Mouse (Mus musculus): Measurements from ENCODE around the gene Rho. TPM values are rescaled to one million over a fixed set of nuclear protein-coding genes. Genes with fewer than 3 reads are reported as not detected.
A peak's percentile ranks its signal among the peaks of the same experiment; 100 is the strongest.

Rho gene
- polyA plus RNA-seq, 1 experiment from 2014 or later: 0.17 TPM

DNA sequence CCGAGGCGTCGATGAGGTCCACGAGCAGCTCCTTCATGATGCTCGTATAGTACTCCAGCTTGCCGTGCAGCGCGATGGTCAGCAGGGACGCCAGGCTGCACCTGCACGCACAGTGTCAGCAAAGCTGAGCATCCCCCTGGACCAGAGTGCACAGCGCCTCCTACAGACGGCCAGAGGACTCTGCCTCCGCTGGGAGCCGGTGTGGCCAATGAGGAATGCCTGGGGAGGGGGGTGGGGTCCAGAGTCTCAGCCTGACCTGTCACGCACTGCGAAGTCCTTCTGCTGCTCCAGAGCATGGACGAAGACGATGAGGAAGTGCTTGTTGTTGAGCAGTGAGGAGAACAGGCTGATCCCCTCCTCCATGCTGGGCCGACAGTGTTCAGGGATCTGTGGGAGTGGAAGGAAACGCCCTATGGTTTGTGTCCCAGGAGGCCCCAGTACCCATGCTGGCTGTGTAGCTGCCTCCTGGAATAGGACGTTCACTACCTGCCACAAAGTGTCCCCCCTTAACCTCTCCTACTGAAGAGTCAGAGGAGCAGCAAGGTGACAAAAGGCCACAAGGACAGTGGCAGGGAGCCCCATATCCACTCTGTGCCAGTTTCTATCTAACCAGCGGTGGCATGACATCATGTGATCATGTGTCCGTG is 31.0 kb downstream of the Rho start:
- peak; percentile 64 for DNase-seq (ENCODE audit: low spot score)
- no peak overlapping the region for H3K27ac ChIP-seq (replicated peaks)
- peaks cover 18% of the 10 kb centered on the region; the same call in 1 of the 2 replicates for H3K27me3 ChIP-seq (ENCODE audit: low read depth, poor library complexity, severe bottlenecking)
- no peak overlapping the region for H3K4me3 ChIP-seq
- H3K9me3 ChIP-seq (replicated peaks): no peaks in the 10 kb centered on the region
- peaks cover 23% of the 10 kb centered on the region for H3K4me1 ChIP-seq
- H3K36me3 ChIP-seq: no peaks in the 10 kb centered on the region
- 42% methylated on average over 23 of the region's 23 CpGs for WGBS

- Histone ChIP-seq H3K36me3 (no peaks in the 10 kb centered on the region), H3K4me1 (peaks cover 29% of the 10 kb centered on the region), H3K9me3 (replicated peaks) (no peaks in the 10 kb centered on the region), H3K27ac (replicated peaks) (no peak overlapping the region), H3K27me3 (ENCODE audit: low read depth, poor library complexity, severe bottlenecking) (peaks cover 18% of the 10 kb centered on the region; the same call in 1 of the 2 replicates), H3K4me3 (no peak overlapping the region)
- no peak for DNase-seq (ENCODE audit: low spot score)
- WGBS: 73% methylated on average over 9 of the region's 9 CpGs
These were observed 32.1 kb downstream of the Rho start for GRCm38 (mm10) chr6:115963656-115964055.

DNA sequence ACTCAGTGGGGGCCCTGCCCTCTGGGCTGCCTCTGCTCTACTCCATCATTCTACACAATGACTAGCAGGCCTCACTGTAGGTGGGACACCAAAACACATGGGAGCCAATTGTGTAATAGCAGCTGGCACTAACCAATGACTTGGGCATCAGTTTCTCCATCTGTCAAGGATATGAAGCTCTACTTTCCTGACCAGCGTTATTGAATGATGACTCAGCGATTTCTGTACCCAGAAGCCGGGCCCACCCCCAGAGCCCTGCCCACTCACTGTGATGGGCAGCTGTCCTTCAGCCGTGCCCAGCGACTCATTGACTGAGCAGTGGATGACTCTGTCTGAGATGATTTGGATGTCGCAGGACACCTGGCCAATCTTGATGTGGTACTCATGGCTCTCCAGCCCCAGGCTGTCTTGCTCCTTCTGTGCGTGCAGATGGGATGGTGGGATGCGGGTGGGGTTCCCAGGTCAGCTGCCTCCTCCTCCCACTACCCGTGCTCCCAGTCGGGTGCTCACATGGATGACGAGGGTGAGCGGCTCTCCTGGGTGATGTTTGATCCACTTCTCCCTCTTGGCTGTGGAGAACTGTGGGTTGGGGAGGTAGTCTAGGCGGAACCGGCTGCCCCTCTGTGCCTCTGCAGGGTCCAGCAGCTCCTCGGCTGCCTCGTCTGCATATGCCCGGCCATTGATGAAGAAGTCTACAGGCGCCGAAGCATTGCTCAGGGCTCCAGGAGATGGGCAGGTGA is 34.8 kb downstream of the Rho start:
- peaks cover 28% of the 10 kb centered on the region for H3K4me1 ChIP-seq

DNA sequence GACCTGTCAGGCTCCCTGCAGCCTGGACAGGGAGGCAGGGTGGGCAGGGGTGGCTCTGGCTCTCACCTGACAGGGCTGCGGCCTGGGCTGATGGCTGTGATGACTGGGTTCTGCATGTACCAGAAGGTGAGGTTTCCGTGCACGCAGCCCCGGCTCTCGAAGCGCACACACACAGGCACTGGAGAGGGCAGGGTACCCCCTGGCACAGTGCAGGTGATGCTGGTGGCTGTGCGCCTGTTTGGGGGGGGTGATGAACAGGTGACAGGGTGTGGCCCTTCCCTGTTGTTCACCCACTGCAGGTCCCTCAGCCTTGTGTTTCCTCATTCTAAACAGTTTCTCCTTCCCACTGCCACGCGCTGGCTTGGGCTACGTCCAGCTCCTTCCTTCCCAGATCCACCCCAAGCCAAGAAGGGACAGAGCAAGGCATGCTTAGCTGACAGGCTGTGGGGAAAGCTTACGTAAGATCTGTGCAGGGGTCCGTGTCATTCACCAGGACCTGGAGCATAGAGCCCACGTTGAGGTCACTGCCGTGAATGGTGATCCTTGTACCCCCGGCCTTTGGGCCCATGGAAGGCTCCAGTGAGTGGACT is 35.8 kb downstream of the Rho start:
- Histone ChIP-seq H3K27ac (replicated peaks) (0 out of 2 replicates have a peak overlapping the region, but pooled peaks have one; percentile 5), H3K9me3 (replicated peaks) (no peaks in the 10 kb centered on the region), H3K27me3 (ENCODE audit: low read depth, poor library complexity, severe bottlenecking) (peaks cover 17% of the 10 kb centered on the region; the same call in 1 of the 2 replicates), H3K4me1 (peaks cover 30% of the 10 kb centered on the region), H3K4me3 (no peak overlapping the region), H3K36me3 (no peaks in the 10 kb centered on the region)
- DNase-seq (ENCODE audit: low spot score): no peak
- WGBS: 94% methylated on average over 15 of the region's 15 CpGs

More for the DNA sequence above, 34.8 kb downstream of the Rho start:
- Histone ChIP-seq H3K4me3 (no peak overlapping the region), H3K27ac (replicated peaks) (no peak overlapping the region), H3K27me3 (ENCODE audit: low read depth, poor library complexity, severe bottlenecking) (peaks cover 18% of the 10 kb centered on the region; the same call in 1 of the 2 replicates), H3K36me3 (no peaks in the 10 kb centered on the region), H3K9me3 (replicated peaks) (no peaks in the 10 kb centered on the region)
- 93% methylated on average over 19 of the region's 19 CpGs for WGBS
- DNase-seq (ENCODE audit: low spot score): no peak

- Histone ChIP-seq H3K27me3 (ENCODE audit: low read depth, poor library complexity, severe bottlenecking) (peaks cover 10% of the 10 kb centered on the region; the same call in 1 of the 2 replicates), H3K27ac (replicated peaks) (peak overlapping the region; percentile 5; the same call in 1 of the 2 replicates), H3K4me3 (no peak overlapping the region), H3K9me3 (replicated peaks) (no peaks in the 10 kb centered on the region), H3K4me1 (peaks cover 24% of the 10 kb centered on the region), H3K36me3 (no peaks in the 10 kb centered on the region)
- no peak for DNase-seq (ENCODE audit: low spot score)
- 76% methylated on average over 5 of the region's 5 CpGs for WGBS
These were observed 36.5 kb downstream of the Rho start for GRCm38 (mm10) chr6:115968086-115968485.

- Histone ChIP-seq H3K9me3 (replicated peaks) (no peaks in the 10 kb centered on the region), H3K4me1 (peaks cover 24% of the 10 kb centered on the region), H3K27ac (replicated peaks) (peak overlapping the region; percentile 5; the same call in 1 of the 2 replicates), H3K27me3 (ENCODE audit: low read depth, poor library complexity, severe bottlenecking) (peaks cover 5% of the 10 kb centered on the region; the same call in 1 of the 2 replicates), H3K36me3 (no peaks in the 10 kb centered on the region), H3K4me3 (no peak overlapping the region)
- WGBS: 85% methylated on average over 6 of the region's 6 CpGs
- no peak for DNase-seq (ENCODE audit: low spot score)
These were observed 37.2 kb downstream of the Rho start for GRCm38 (mm10) chr6:115968700-115969099.

GRCm38 (mm10) chr6:115969103-115969502 is 37.6 kb downstream of the Rho start:
- Histone ChIP-seq H3K27ac (replicated peaks) (no peak overlapping the region), H3K4me1 (peaks cover 28% of the 10 kb centered on the region), H3K27me3 (ENCODE audit: low read depth, poor library complexity, severe bottlenecking) (peaks cover under 1% of the 10 kb centered on the region; the same call in 1 of the 2 replicates), H3K9me3 (replicated peaks) (no peaks in the 10 kb centered on the region), H3K36me3 (no peaks in the 10 kb centered on the region), H3K4me3 (no peak overlapping the region)
- 83% methylated on average over 9 of the region's 9 CpGs for WGBS
- no peak for DNase-seq (ENCODE audit: low spot score)

DNA sequence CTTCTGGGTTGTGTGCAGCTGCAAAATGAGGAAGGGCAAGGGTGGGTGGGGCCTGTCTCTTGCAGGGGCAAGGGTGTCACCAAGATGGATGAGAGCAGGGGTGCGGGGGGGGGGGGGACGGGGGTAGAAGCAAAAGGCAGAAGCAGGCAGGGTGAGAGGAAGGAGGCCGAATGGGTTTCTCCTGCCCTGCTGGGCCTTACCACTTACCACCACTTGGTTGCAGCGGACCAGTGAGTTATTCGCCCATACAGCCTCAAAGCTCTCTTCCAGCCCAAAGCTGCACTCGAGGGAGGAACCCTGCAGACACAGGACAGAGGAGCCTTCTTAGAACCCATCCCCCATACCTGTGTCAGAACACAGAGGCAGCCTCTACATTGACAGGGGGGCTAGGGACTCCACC is 38.4 kb downstream of the Rho start:
- Histone ChIP-seq H3K27me3 (ENCODE audit: low read depth, poor library complexity, severe bottlenecking) (no peaks in the 10 kb centered on the region), H3K4me1 (peaks cover 29% of the 10 kb centered on the region), H3K36me3 (no peaks in the 10 kb centered on the region), H3K27ac (replicated peaks) (no peak overlapping the region), H3K9me3 (replicated peaks) (no peaks in the 10 kb centered on the region), H3K4me3 (no peak overlapping the region)
- no peak for DNase-seq (ENCODE audit: low spot score)
- WGBS: 60% methylated on average over 6 of the region's 6 CpGs

DNA sequence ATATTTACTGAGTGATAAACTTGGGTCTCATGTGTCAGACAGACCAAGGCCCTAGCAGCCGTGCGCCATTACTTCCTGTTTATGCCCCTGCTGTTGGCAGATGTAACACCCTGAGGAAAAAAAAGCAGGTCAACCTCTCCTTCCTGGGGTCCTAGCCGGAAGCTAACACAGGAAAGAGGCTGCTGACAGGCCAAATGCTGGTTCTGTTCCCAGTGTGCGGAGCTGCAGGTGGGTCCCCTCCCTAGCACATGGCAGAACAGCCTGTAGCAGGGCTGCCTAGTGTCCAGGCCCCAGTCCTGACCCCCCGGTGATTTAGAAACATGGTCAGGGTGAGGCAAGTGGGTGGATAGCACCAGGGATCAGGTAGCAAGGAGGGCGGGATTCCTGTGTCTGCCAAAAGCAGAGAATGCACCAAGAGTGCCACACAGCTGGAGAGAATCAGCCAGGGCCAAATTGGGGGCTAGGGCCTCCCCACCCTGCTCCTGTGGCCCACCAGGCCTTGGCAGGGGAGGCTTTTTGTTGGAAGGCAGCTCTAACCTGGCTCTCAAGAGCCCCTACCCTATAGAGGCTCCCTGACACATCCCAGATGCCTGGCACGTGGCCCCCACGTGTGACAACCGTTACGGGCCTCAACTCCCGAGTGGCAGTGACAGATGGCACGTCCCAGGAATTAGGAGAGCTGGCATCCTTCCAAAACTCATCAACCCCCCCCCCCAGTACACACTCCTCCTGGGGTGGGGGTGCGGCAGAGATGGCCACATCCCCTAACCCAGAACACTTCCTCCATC is 39.9 kb downstream of the Rho start:
- DNase-seq (ENCODE audit: low spot score): no peak
- Histone ChIP-seq H3K4me3 (no peak overlapping the region), H3K9me3 (replicated peaks) (no peaks in the 10 kb centered on the region), H3K27me3 (ENCODE audit: low read depth, poor library complexity, severe bottlenecking) (no peaks in the 10 kb centered on the region), H3K4me1 (peaks cover 29% of the 10 kb centered on the region), H3K27ac (replicated peaks) (peak overlapping the region; percentile 1; the same call in 1 of the 2 replicates), H3K36me3 (no peaks in the 10 kb centered on the region)
- 84% methylated on average over 13 of the region's 13 CpGs for WGBS

GRCm38 (mm10) chr6:115972083-115972764 is 40.7 kb downstream of the Rho start:
- WGBS: 84% methylated on average over 7 of the region's 7 CpGs
- peaks cover 29% of the 10 kb centered on the region for H3K4me1 ChIP-seq
- DNase-seq (ENCODE audit: low spot score): no peak
- no peaks in the 10 kb centered on the region for H3K36me3 ChIP-seq
- peak overlapping the region; percentile 1; the same call in 1 of the 2 replicates for H3K27ac ChIP-seq (replicated peaks)
- H3K27me3 ChIP-seq (ENCODE audit: low read depth, poor library complexity, severe bottlenecking): no peaks in the 10 kb centered on the region
- H3K9me3 ChIP-seq (replicated peaks): no peaks in the 10 kb centered on the region
- H3K4me3 ChIP-seq: no peak overlapping the region

- H3K4me1 ChIP-seq: peaks cover 24% of the 10 kb centered on the region
- 90% methylated on average over 15 of the region's 15 CpGs for WGBS
- no peak for DNase-seq (ENCODE audit: low spot score)
- 0 out of 2 replicates have a peak overlapping the region, but pooled peaks have one; percentile 17 for H3K27ac ChIP-seq (replicated peaks)
- no peaks in the 10 kb centered on the region for H3K36me3 ChIP-seq
- no peaks in the 10 kb centered on the region for H3K27me3 ChIP-seq (ENCODE audit: low read depth, poor library complexity, severe bottlenecking)
- H3K9me3 ChIP-seq (replicated peaks): no peaks in the 10 kb centered on the region
- H3K4me3 ChIP-seq: no peak overlapping the region
These were observed 41.8 kb downstream of the Rho start for GRCm38 (mm10) chr6:115973139-115973875.
